In the genomic region with DNA sequence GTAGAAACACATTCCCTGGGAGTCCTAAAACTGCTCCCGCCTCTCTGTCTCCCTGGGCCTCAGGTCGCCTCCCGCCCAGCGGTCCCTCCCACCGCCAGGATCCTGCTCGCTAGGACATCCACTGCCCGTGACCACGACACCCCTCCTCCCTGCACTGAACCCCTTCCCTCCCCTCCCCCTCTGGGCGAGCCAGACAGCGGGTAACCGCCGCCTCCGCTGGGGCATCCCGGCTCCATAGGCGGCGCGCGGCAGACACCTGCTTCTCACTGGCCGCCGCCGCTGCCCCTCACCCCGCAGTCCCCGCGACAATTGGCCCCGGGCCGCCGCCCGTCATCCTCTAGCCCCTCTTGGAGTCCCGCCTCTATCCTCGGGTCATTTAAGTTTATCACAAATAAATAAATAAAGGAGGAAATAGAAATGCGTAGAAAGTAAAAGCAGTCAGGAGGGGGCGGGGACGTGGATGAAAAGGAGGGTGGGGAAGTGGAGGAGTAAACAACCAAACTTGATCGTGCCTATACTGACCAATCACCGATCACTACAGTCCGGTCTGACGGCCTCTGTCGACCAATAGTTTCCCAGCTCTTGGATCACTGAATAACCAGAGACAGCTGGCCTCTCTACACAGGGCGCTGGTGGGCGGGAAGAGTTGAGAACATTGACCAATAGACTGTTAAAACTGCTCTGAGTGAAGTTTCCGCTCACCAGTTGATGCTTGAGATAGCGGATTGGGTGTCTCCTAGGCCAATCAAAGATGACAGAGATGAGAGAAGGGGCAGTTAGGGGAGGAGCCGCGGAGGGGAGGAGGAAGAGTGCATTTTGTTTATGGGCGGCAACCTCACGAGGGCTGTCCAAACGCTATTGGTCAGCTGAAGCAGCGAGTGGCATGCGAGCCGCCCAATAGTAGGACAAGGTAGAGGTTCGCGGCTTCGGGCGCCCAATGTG, we compare ENCODE assay signal across 8 mouse cellular contexts. TPM values are rescaled to one million over a fixed set of nuclear protein-coding genes. Genes with fewer than 3 reads are reported as not detected.
DNase-seq lines count a peak whose midpoint lies in the region; ATAC-seq and TF ChIP-seq lines count a peak whose summit lies in the region.

No protein-coding gene starts in this region.

- WGBS in kidney, embryonic 14.5 days, result under 1% methylated on average over 50 of the region's 54 CpGs
- WGBS in limb, embryonic 15.5 days, result under 1% methylated on average over 53 of the region's 54 CpGs

- no peaks in the 10 kb centered on the region for H3K9me3 ChIP-seq in kidney, embryonic 14.5 days (ENCODE audit: control insufficient read depth, low read length)
- no peaks in the 10 kb centered on the region for H3K9me3 ChIP-seq in limb, embryonic 15.5 days

- H3K4me1 ChIP-seq in bone marrow macrophage, adult 2 months (ENCODE audit: control insufficient read depth, insufficient read depth, low read length), result peaks cover 5% of the 10 kb centered on the region; the same call in 1 of the 2 replicates
- no peaks in the 10 kb centered on the region for H3K4me1 ChIP-seq in embryonic fibroblast, embryonic 13.5 days (ENCODE audit: control insufficient read depth, insufficient read depth, low read length)
- H3K4me1 ChIP-seq in kidney, embryonic 14.5 days (ENCODE audit: control insufficient read depth, insufficient read depth, low read length), result peaks cover 8% of the 10 kb centered on the region; the same call in 1 of the 2 replicates
- 0 out of 2 replicates have a peak, but pooled peaks cover 3% of the 10 kb centered on the region for H3K4me1 ChIP-seq in limb, embryonic 15.5 days

- H3K4me3 ChIP-seq in bone marrow macrophage, adult 2 months (ENCODE audit: insufficient read depth, low read length), result peak overlapping the region; percentile 72
- peak overlapping the region; percentile 37 for H3K4me3 ChIP-seq in embryonic fibroblast, embryonic 13.5 days (ENCODE audit: insufficient read depth, low read length)
- H3K4me3 ChIP-seq in kidney, embryonic 14.5 days (ENCODE audit: low read length), result peak overlapping the region; percentile 54
- peak overlapping the region; percentile 66 for H3K4me3 ChIP-seq in limb, embryonic 15.5 days

- no peak for TF ChIP-seq POLR2A in bone marrow macrophage, adult 2 months (IDR thresholded peaks at IDR 0.05; ENCODE audit: borderline replicate concordance, low read depth, low read length)
- peak; percentile 72 for TF ChIP-seq POLR2A in embryonic fibroblast, embryonic 13.5 days (IDR thresholded peaks at IDR 0.05; ENCODE audit: low read depth, low read length)

- DNase-seq in A20 (ENCODE audit: low read depth, low spot score), result peak; percentile 99
- DNase-seq in heart, adult 9 months (ENCODE audit: low spot score in 2 of 2), result peak; percentile 100
- peak; percentile 97 for DNase-seq in monocyte, adult 2 months (ENCODE audit: low read depth in 1 of 2, low spot score in 2 of 2)
- DNase-seq in spleen, postnatal 36 days (ENCODE audit: low spot score in 2 of 2), result peak; percentile 98 to 99

- H3K36me3 ChIP-seq in kidney, embryonic 14.5 days (ENCODE audit: control insufficient read depth, insufficient read depth, low read length), result no peaks in the 10 kb centered on the region
- no peaks in the 10 kb centered on the region for H3K36me3 ChIP-seq in limb, embryonic 15.5 days

- ATAC-seq in kidney, embryonic 14.5 days (ENCODE audit: low FRiP score, low TSS enrichment), result peak; percentile 96
- ATAC-seq in limb, embryonic 15.5 days (ENCODE audit: insufficient number of reproducible peaks, low FRiP score, low TSS enrichment, low read depth), result peak; percentile 96

- peak overlapping the region; percentile 49 for H3K4me2 ChIP-seq in kidney, embryonic 14.5 days (replicated peaks; ENCODE audit: low read depth, low read length)
- H3K4me2 ChIP-seq in limb, embryonic 15.5 days, result peak overlapping the region; percentile 48

- TF ChIP-seq CTCF in bone marrow macrophage, adult 2 months (IDR thresholded peaks at IDR 0.05; ENCODE audit: low read depth, low read length), result no peak
- no peak for TF ChIP-seq CTCF in embryonic fibroblast, embryonic 13.5 days (IDR thresholded peaks at IDR 0.05; ENCODE audit: borderline replicate concordance, insufficient read depth, low read length)

- no peaks in the 10 kb centered on the region for H3K27me3 ChIP-seq in kidney, embryonic 14.5 days (ENCODE audit: control insufficient read depth, insufficient read depth, low read length)
- H3K27me3 ChIP-seq in limb, embryonic 15.5 days, result no peaks in the 10 kb centered on the region

- peak overlapping the region; percentile 84 for H3K27ac ChIP-seq in bone marrow macrophage, adult 2 months (ENCODE audit: insufficient read depth, low read depth, low read length)
- H3K27ac ChIP-seq in embryonic fibroblast, embryonic 13.5 days (ENCODE audit: insufficient read depth, low read length), result peak overlapping the region; percentile 99
- H3K27ac ChIP-seq in kidney, embryonic 14.5 days (ENCODE audit: low read depth, low read length), result peak overlapping the region; percentile 99
- peak overlapping the region; percentile 99 for H3K27ac ChIP-seq in limb, embryonic 15.5 days

- peak overlapping the region; percentile 68 for H3K9ac ChIP-seq in kidney, embryonic 14.5 days (ENCODE audit: low read depth, low read length)
- peak overlapping the region; percentile 27 for H3K9ac ChIP-seq in limb, embryonic 15.5 days

RNA-seq across cellular contexts. Expression of a gene that starts 0.5 kb away (rescaled TPM):
- 14.7 and 15.4 TPM in 2 replicates for polyA plus RNA-seq in bone marrow macrophage, adult 2 months (2012; ENCODE audit: insufficient read depth, insufficient read length, missing spikeins)
- polyA plus RNA-seq in embryonic fibroblast, embryonic 13.5 days (2011; ENCODE audit: insufficient read length, low read depth, missing spikeins), result 13.7 and 15.4 TPM in 2 replicates
- polyA plus RNA-seq in kidney, embryonic 14.5 days (2014; fragmentation: Nextera tagmentation; extraction: Ambion mirVana), result 43.3 and 44.5 TPM in 2 replicates
- polyA plus RNA-seq in limb, embryonic 15.5 days (2015; fragmentation: Nextera tagmentation; extraction: Ambion mirVana), result 21.9 and 22.4 TPM in 2 replicates

Comparison
In these comparisons a context has a peak if more than half of its experiments do, and no peak if none do; other contexts are left out.
1. Peak in every context shown above with its lines: DNase-seq, ATAC-seq, H3K4me3 ChIP-seq and H3K27ac ChIP-seq.